Mouse (Mus musculus) cerebellum, postnatal 14 days (tissue): ENCODE measurements around the gene Dap3.
"Not testable (repeated sequence)": the region's sequence is repeated elsewhere in the genome, so short reads cannot be mapped to it uniquely, and the experiment has no call there.

Experiments
- DNase-seq, 2 experiments: peaks; one replicate each; pipeline ENCODE4 v3.0.0; 2021; ENCODE audit warnings: mixed read lengths in 2 of 2

The Dap3 gene

DNA sequence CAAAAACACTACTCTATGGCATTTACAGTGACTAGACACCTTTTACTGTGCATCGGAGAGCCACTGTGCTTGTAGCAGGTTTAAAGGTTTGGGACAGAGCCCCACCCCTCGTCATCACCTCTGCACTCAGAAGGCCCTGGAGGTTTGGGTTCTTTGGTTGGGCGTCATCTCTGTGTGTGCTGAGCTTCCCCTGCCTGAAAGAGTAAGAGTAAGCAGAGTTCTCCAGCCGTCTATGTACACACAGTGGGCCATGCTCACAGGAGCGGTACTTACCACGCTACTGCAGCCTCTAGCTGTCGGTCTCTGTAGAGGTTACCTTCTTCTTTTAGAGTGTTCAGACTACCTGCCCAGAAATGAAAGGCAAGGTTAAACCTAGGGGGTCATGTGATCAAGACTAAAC is 38.4 kb downstream of the Dap3 start:
- no peak for DNase-seq

DNA sequence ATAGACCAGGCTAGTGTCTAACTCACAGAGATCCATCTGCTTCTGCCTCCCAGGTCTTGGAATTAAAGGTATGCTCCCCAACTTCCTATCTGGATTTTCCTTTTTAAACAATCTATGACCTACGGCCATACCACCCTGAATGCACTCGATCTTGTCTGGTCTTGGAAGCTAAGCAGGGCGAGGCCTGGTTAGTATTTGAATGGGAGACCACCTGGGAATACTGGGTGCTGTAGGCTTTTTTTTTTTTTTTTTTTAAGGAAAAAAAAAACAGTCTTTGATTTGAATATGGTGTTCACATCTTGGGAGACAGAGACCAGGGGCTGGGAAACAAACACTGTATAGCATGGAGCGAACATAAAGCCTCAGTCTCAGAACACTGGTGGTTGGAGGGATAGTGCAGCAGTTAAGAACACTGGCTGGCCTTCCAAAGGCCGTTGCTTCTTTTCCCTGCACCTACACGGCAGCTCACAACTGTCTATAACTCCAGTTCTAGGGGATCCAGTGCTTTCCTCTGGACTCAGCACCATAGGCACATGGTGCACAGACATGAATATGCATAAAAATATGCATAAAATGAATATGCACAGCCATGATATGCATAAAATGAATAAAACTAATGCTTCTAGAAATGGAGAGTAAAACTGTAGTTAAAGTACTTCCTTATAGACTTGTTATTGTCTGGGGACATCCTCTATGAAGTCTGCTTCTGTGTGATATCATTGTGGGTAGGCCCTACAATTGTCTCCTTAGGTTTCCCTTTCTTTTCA is 44.4 kb downstream of the Dap3 start:
- DNase-seq: no peak

DNA sequence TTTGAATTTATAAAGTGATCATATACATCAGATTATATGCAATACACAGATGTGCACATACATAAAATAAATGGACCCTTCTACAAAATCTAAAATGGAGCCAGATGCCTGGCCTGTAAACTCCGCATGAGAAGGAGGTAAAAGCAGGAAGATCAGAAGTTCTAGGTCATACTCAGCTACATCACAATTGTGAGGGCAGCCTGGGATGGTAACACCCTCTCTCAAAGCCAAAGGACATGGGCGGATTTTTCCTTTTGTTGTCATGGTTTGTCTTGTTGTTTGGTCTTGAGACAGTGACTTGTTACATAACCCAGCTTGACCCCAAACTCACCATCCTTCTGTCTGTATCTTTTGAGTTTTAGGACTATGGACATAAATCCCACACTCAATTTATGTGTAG is 45.2 kb downstream of the Dap3 start:
- DNase-seq: no peak

DNA sequence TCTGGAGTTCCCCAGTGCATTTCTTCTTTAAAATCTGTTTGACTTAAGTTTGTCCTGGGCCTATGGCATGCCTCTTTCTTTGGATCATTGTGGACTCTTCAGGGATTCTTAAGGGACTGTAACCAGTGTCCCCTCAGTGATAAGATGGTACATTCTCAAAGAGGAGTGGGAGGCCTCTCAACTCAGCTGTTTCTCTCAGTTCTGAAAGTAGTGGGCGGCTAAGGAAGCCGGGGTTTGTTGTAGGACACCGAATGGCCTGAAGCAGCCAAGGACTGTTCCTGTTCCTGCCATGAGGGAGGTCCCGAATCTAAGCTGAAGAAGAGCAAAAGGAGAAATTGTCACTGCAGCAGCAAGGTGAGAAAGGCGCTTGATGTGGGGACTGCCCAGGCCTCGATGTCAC is 45.8 kb downstream of the Dap3 start:
- DNase-seq: no peak

DNA sequence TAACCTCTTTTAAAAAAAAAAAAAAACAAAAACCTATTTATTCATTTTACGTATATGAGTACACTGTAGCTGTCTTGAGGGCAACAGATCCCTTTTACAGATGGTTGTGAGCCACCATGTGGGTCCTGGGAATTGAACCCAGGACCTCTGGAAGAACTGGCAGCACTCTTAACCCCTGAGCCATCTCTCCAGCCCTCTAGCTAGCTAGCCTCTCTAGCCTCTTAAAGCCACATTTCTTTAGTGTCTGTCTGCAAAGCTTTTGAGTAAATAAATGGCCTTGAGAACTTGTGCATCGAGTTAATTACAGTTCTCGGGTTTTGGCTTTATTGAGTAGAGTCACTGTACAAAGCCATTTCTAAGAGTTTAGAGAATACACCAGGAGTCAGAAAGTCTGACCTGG is 46.2 kb downstream of the Dap3 start:
- DNase-seq: no peak

DNA sequence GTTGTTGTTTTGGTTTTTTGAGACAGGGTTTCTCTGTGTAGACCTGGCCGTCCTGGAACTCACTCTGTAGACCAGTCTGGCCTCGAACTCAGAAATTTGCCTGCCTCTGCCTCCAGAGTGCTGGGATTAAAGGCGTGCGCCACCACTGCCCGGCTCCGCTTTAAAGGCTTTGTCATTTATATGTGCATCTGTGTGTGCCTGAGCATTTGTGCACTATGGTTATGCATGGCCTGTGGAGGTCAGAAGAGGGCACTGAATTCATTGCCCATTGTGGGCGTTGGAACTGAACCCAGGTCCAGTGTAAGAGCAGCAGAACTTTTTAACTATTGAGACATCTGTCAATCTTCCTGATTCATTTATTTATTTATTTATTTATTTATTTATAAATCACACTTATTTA is 58.0 kb downstream of the Dap3 start:
- DNase-seq: not testable (repeated sequence)

DNA sequence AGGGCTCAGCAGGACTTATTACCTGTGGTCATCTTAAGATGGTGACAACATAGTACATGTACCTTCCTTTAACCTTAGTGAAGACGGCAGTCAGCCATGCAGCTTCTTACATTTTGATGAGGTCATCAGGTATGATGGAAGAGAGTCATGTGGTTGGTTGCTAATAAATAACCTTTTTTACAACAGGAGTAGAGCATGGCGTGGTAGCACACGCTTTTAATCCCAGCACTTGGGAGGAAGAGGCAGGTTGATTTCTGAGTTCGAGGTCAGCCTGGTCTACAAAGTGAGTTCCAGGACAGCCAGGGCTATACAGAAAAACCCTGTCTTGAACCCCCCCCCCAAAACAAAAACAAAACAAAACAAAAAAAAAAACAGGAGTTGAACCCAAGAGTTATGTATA is 68.4 kb downstream of the Dap3 start:
- DNase-seq: not testable (repeated sequence)
